Comparison of ENCODE assay signal across 1 mouse cellular context in the genomic region with DNA sequence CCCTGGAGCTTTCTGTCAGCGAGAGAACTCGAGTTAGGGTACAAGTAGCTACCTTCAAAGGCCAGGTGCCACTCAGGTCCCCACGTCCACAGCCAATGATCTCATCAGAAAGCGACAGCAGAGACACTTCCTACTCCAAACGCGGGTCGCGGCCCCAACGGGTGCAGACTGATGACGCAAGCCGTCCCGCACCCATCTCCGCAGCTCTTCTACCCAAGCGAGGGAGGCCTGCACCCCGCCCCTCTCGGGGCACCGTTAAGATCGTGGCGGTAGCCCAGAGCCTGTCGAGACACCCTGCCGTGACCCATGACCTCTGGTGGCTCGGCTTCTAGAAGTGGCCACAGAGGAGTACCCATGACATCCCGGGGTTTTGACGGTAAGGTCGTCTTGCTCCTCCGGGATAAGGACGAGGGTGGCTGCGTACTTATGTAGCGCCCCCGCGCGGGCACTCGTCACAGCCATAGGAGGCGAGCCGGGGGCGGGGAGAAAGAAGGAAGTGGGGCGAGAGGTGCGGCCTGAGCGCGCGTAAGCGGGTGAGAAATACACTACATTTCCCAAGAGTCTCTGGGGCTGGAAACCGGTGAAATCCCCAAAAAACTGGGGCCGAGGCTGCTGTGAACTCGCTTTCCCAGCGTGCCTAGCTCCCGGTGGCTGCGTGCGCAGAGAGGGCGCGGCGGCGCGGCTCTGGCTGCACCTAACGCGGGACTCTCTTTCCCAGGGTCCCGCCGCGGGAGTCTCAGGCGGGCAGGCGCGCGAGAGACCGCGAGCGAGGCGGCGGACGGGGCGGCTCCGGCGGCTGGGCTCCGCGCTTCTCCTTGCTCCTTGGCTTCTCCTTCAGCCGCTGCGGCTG.
TF ChIP-seq lines count a peak whose summit lies in the region.

A gene (plus strand): TSS at position 201 of the 850 bp plus-strand sequence.
A gene (minus strand): TSS at position 443 of the 850 bp plus-strand sequence.

TF ChIP-seq in CH12.LX, 34 proteins besides CTCF, POLR2A, EP300 and RAD21 (continued from another document):
- TF ChIP-seq SMC3 (IDR thresholded peaks at IDR 0.05; ENCODE audit: low read depth, low read length): peak; percentile 12; the same call in 1 of the 2 replicates
- TF ChIP-seq BHLHE40 (IDR thresholded peaks at IDR 0.05; ENCODE audit: low read depth, low read length): 0 out of 2 replicates have a peak, but pooled peaks have one; percentile 31
- TF ChIP-seq CHD2 (IDR thresholded peaks at IDR 0.05; ENCODE audit: low read length): peak; percentile 95
- no peak; the same call in 1 of the 2 replicates for TF ChIP-seq RCOR1 (conservative IDR thresholded peaks at IDR 0.05; ENCODE audit: low read depth, low read length)
- TF ChIP-seq UBTF (IDR thresholded peaks at IDR 0.05; ENCODE audit: low read depth, low read length): peak; percentile 71; the same call in 1 of the 2 replicates
- no peak for TF ChIP-seq MAFK (IDR thresholded peaks at IDR 0.05; ENCODE audit: insufficient replicate concordance, low read length)
- 0 out of 2 replicates have a peak, but pooled peaks have one; percentile 65 for TF ChIP-seq SIN3A (IDR thresholded peaks at IDR 0.05; ENCODE audit: low read length)
- peak; percentile 93 for TF ChIP-seq MYC (IDR thresholded peaks at IDR 0.05; ENCODE audit: low read depth, low read length)
- peak; percentile 93 for TF ChIP-seq NRF1 (IDR thresholded peaks at IDR 0.05; ENCODE audit: low read depth, low read length)
- TF ChIP-seq MAZ (IDR thresholded peaks at IDR 0.05; ENCODE audit: low read depth, low read length): no peak
- peak; percentile 67; the same call in 1 of the 2 replicates for TF ChIP-seq GABPA (IDR thresholded peaks at IDR 0.05; ENCODE audit: insufficient replicate concordance, low read depth, low read length)
- peak; percentile 52 for TF ChIP-seq ETS1 (conservative IDR thresholded peaks at IDR 0.05; ENCODE audit: low read depth, low read length)
- 0 out of 2 replicates have a peak, but pooled peaks have one; percentile 25 for TF ChIP-seq POLR2AphosphoS2 (IDR thresholded peaks at IDR 0.05; ENCODE audit: low read depth, low read length)
- TF ChIP-seq MXI1 (IDR thresholded peaks at IDR 0.05; ENCODE audit: low read depth, low read length): peak; percentile 84
- no peak for TF ChIP-seq ZC3H11A (IDR thresholded peaks at IDR 0.05; ENCODE audit: low read depth, low read length)
- TF ChIP-seq ZKSCAN1 (IDR thresholded peaks at IDR 0.05; ENCODE audit: borderline replicate concordance, low read depth, low read length): no peak
- peak; percentile 88 for TF ChIP-seq TCF12 (IDR thresholded peaks at IDR 0.05; ENCODE audit: low read depth, low read length)
- no peak for TF ChIP-seq USF1 (IDR thresholded peaks at IDR 0.05; ENCODE audit: low read depth, low read length)
- TF ChIP-seq E2F4 (IDR thresholded peaks at IDR 0.05; ENCODE audit: insufficient replicate concordance, low read depth, low read length): peak; percentile 87; the same call in 1 of the 2 replicates
- TF ChIP-seq MEF2A (IDR thresholded peaks at IDR 0.05; ENCODE audit: borderline replicate concordance, low read depth, low read length): peak; percentile 65
- peak; percentile 56 for TF ChIP-seq ZNF384 (IDR thresholded peaks at IDR 0.05; ENCODE audit: low read depth, low read length)
- no peak for TF ChIP-seq JUND (conservative IDR thresholded peaks at IDR 0.05; ENCODE audit: low read depth, low read length)
- peak; percentile 89 for TF ChIP-seq HCFC1 (IDR thresholded peaks at IDR 0.05; ENCODE audit: low read depth, low read length)
- peak; percentile 49 for TF ChIP-seq TBP (conservative IDR thresholded peaks at IDR 0.05; ENCODE audit: low read depth, low read length)
- peak; percentile 97 for TF ChIP-seq KAT2A (IDR thresholded peaks at IDR 0.05; ENCODE audit: insufficient replicate concordance, low read length)
- peak; percentile 84 for TF ChIP-seq MAX (IDR thresholded peaks at IDR 0.05; ENCODE audit: low read length)
- TF ChIP-seq CHD1 (IDR thresholded peaks at IDR 0.05; ENCODE audit: low read depth, low read length): no peak
- TF ChIP-seq USF2 (conservative IDR thresholded peaks at IDR 0.05; ENCODE audit: low read depth, low read length): no peak
